Mouse (Mus musculus): ENCODE data around the gene Paxx.
"Not testable (repeated sequence)": the region's sequence is repeated elsewhere in the genome, so short reads cannot be mapped to it uniquely, and the experiment has no call there.

Gene Paxx

DNA sequence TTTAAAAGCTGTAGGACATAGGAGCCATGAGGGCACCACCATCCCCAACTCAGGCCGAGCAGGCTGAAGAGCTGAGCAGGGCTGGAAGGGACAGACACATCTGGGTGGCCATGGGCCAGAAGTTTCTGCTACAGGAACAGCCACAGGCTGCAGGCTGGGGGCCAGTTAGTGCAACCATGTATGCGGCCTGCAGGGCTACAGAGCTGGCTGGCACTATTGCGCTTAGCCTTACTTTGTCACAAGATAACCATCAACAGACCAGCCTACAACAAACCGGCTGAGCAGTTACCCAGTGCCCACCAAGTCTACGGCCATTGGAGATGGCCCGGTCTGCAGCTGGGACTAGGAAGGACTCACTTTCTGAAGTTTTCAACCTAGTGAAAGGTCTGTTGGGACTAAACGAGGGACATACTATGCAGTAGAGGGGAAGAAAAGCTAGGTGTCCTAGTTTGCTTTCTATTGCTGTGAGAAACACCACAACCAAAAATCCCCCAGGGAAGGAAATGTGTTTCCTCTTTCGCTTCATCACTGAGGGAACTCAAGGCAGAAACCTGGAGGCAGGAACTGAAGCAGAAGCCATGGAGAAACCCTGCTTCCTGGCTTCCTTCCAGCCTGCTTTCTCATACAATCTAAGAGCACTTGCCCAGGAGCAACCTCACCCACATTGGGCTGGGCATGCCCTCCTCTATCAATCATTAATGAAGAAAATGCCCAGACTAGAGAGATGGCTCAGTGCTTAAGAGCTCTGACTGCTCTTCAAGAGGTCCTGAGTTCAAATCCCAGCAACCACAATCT, 9.8 kb downstream of the Paxx start:
- no peak for DNase-seq (ENCODE audit: low spot score in 2 of 2)

DNA sequence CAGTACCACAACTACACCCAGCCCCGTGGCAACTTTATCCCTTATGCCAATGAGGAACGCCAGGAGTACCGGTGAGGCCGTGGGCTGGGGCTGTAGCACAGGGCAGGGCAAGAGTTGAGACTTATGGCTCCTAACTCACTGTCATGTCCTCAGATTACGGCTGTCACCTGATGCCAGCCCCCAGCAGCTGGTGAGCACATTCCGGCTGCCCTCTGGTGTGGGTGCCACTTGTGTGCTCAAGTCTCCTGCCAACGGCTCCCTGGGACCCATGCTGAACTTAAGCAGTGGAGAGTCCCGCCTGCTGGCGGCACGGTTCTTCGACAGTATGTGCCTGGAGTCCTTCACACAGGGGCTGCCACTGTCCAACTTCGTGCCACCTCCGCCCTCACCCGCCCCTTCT, 18.2 kb downstream of the Paxx start:
- no peak for DNase-seq (ENCODE audit: low spot score in 2 of 2)

GRCm38 (mm10) chr2:25441067-25441466, 19.8 kb downstream of the Paxx start:
- DNase-seq (ENCODE audit: low spot score in 2 of 2) = no peak

- DNase-seq (ENCODE audit: low spot score in 2 of 2) = no peak
Measured at GRCm38 (mm10) chr2:25436286-25436820, 24.5 kb downstream of the Paxx start.

DNA sequence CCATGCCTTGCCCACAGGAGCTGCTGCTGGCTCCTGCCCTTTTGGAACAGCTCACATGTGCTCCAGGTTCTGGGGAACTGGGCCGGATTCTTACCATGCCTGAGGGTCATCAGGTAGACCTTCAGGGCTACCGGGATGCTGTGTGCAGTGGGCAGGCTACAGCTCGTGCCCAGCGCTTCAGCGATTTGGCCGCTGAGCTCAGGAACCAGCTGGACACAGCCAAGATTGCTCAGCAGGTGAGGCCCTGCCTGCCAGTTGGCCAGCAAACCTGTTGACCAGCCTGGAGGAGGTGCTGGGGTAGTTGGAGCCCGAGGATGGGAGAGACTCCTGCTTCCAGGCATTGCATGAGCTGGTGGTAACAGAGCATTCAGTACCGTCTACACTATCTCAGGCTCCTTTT, 26.6 kb downstream of the Paxx start:
- DNase-seq (ENCODE audit: low spot score in 2 of 2) = no peak

- no peak for DNase-seq (ENCODE audit: low spot score in 2 of 2)
Measured at GRCm38 (mm10) chr2:25433101-25433500, 27.8 kb downstream of the Paxx start.

- no peak for DNase-seq (ENCODE audit: low spot score in 2 of 2)
Measured at GRCm38 (mm10) chr2:25432326-25433098, 28.4 kb downstream of the Paxx start.

GRCm38 (mm10) chr2:25431308-25431855, 29.5 kb downstream of the Paxx start:
- DNase-seq (ENCODE audit: low spot score in 2 of 2) = no peak

DNA sequence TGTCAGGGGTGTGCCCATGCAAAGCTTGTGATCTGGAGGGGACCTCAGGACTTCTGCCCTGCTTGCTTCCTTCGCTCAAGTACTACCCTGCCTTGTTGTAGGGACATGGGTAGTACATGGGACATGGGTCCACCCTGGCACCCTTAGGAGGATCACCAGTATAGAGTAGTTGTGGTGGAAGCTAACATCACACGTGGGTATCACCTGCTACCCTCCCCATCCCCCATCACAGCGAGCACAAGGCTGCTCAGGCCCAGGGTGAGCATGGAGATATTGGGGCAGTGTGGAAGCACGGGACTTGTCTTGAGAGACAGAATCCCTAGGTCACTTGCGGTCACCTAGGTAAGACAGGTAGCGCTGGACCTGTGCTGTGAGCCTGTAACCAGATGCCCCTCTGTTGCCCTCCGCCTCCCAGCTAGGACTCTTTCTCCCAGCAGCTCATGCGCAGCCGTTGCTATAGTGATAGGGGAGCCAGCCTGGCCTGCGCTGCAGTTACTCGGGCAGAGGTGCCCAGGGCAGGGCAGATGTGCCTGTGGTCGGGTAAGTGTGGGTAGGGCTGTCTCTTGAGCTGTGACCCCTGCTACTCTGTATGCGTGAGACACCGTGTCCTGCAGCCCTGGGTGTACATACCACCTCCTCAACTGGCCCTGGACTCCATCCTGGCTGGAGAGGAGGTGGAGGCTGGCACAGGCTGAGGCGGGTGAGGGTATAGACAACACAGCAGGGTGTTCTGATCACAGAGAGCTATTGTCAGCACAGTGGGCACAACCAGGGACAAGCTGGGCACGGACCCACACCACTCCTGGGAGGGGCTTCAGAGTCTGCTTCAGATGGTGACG, 30.3 kb downstream of the Paxx start:
- no peak for DNase-seq (ENCODE audit: low spot score in 2 of 2)

DNA sequence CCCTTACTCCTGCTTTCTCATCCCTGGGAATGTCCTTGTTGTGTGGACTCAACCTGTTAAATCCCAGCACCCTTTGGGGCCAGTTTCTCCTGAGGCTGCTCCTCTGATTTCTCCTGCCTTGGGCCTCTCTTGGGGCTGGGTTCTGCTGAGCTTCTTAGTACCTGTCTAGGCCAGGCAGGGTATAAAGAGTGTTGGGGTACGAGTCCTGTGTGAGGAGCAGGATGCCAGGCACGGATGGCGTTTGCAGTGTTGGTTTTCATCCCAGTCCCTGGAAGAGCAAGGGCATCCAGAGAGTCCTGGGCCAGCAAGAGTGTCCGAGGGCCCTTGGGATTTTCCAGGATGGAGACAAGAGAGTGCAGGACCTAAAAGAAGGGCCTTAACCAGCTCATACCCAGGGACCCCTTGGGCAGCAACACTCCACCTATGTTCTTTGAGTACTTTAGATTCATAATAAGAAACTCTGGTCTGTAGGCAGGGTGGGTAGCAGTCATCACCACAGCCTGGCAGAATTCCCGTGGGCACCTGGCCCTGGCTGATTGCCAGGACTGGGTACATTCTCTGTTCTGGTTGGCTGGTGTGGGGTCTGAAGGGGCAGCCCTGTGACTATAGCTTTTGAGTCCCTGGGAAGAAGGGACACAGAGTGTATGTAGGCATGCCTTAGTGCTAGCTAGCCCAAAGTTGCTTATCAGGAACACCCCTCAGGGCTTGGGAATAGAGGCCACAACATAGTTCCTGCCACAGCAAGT, 31.3 kb downstream of the Paxx start:
- no peak for DNase-seq (ENCODE audit: low spot score in 2 of 2)

DNA sequence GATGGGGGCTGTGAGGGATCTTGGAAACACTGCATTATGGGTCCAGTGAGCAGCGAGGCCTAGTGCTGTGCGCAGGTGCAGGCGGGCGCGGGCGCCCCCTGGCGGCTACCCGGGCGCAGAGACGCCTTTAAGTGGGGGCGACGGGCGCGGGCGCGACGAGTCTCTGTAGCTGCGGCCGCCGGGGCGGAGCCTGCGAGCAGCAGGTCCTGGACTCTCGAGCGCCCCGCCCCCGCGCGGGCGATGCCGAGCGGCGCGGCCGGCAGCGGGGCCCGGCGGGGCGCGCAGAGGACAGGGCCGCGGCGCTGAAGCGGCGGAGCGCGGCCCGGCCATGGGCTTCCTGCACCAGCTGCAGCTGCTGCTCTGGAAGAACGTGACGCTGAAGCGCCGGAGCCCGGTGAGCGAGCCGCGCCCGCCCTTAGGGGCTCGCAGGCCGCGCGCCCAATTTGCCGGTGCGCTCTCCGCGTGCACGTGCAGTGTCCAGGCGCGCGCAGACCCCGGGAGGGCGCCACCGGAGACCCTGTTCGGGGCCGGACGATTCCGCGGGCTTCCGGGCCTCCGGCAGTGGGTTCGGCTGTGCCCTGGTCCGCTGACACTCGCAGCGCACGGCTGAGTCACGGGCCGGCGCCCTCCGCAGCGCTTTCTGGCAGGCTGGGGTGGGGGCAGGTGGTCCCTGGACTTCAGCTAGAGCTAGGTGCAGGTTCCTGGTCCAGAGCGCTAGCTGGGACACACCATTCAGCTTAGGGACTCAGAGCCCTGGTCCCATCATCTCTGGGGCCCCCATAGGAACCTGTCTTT, 32.3 kb downstream of the Paxx start, which contains the start of gene Abca2:
Gene Abca2, plus strand, starts transcription at position 262 of the 795 bp plus-strand sequence.
- DNase-seq (ENCODE audit: low spot score in 2 of 2) = peak; percentile 97

- no peak for DNase-seq (ENCODE audit: low spot score in 2 of 2)
Measured at GRCm38 (mm10) chr2:25427256-25427655, 33.6 kb downstream of the Paxx start.

DNA sequence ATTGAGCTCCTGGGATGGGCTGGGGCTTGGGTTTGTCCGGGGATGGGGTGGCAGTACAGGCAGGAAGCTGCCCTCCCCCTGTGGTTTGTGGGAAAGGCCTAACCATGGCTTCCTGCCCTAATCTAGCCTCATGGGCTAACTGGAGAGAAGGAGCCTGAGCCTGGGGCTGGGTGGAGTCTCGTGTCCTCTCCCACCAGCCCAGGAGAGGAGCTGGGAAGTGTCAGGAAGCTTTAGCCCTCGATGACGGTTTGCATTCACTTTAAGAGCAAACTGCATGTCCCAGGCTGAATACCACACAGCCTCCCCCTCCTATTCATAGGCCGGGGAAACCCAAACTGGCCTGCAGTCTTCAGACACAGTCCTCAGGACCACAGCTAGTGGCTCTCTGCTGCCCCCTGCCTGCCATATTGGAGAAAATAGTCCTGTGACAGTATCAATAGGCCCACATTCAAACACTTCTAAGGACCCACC, 34.1 kb downstream of the Paxx start:
- peak in 1 of 2 experiments; percentile 73 for DNase-seq (ENCODE audit: low spot score in 2 of 2)

DNA sequence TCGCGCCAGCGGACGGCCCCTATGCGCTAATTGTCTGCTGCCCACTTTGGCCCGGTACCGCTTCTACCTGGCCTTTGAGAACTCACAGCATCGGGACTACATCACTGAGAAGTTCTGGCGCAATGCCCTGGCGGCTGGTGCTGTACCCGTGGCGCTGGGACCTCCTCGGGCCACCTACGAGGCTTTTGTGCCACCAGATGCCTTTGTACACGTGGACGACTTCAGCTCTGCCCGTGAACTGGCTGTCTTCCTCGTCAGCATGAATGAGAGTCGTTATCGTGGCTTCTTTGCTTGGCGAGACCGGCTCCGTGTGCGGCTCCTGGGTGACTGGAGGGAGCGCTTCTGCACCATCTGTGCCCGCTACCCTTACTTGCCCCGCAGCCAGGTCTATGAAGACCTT, 35.4 kb downstream of the Paxx start:
- no peak for DNase-seq (ENCODE audit: low spot score in 2 of 2)

GRCm38 (mm10) chr2:25423626-25424025, 37.3 kb downstream of the Paxx start:
- no peak for DNase-seq (ENCODE audit: low spot score in 2 of 2)

GRCm38 (mm10) chr2:25422587-25423410, 38.1 kb downstream of the Paxx start, which contains the start of gene Fut7:
Gene Fut7 (plus strand): TSS chr2:25423267.
- DNase-seq (ENCODE audit: low spot score in 2 of 2) = no peak

GRCm38 (mm10) chr2:25421896-25422295, 39.0 kb downstream of the Paxx start:
- peak in 1 of 2 experiments; percentile 62 for DNase-seq (ENCODE audit: low spot score in 2 of 2)

- peak in 1 of 2 experiments; percentile 34 for DNase-seq (ENCODE audit: low spot score in 2 of 2)
Measured at GRCm38 (mm10) chr2:25417426-25417825, 43.5 kb downstream of the Paxx start.

DNA sequence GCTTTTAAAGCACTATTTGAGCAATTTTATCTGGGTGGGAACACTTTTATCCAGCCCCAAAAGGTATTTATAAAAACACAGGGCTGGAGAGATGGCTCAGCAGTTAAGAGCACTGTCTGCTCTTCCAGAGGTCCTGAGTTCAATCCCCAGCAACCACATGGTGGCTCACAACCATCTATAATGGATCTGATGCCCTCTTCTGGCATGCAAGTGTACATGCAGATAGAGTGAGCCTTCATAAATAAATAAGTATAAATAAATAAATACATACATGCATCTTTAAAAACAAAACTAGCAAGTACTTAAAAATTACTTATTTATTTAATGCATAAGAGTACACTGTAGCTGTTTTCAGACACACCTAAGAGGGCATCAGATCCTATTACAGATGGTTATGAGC, 47.5 kb downstream of the Paxx start:
- DNase-seq (ENCODE audit: low spot score in 2 of 2) = not testable (repeated sequence)
